Mouse (Mus musculus): ENCODE measurements around the gene Capzb. TPM values are rescaled to one million over a fixed set of nuclear protein-coding genes. Genes with fewer than 3 reads are reported as not detected.

Gene Capzb
- total and polyA plus RNA-seq, 2 experiments from 2014 or later, result 108 to 309 TPM

GRCm38 (mm10) chr4:139287122-139287863, 94.6 kb downstream of the Capzb start:
- Histone ChIP-seq H3K4me2 (ENCODE audit: low read depth, low read length, poor library complexity, severe bottlenecking) (no peak overlapping the region), H3K27me3 (ENCODE audit: insufficient read depth, low read length) (no peaks in the 10 kb centered on the region), H3K4me1 (ENCODE audit: insufficient read depth, low read length) (no peaks in the 10 kb centered on the region), H3K36me3 (ENCODE audit: insufficient read depth, low read length) (peaks cover 45% of the 10 kb centered on the region), H3K27ac (ENCODE audit: low read depth, low read length) (no peak overlapping the region), H3K9me3 (ENCODE audit: low read length) (no peaks in the 10 kb centered on the region), H3K4me3 (ENCODE audit: low read depth, low read length) (no peak overlapping the region), H3K9ac (replicated peaks; ENCODE audit: low read length, poor library complexity, severe bottlenecking) (no peak overlapping the region)
- DNase-seq (ENCODE audit: low spot score), result peak; percentile 45
- WGBS, result 87% methylated on average over 18 of the region's 18 CpGs
- ATAC-seq (ENCODE audit: low FRiP score), result no peak; the same call in 1 of the 2 replicates
- peak; percentile 93 for TF ChIP-seq CTCF (IDR thresholded peaks at IDR 0.05)

- Histone ChIP-seq H3K4me1 (ENCODE audit: insufficient read depth, low read length) (no peaks in the 10 kb centered on the region), H3K9ac (replicated peaks; ENCODE audit: low read length, poor library complexity, severe bottlenecking) (no peak overlapping the region), H3K4me3 (ENCODE audit: low read depth, low read length) (no peak overlapping the region), H3K36me3 (ENCODE audit: insufficient read depth, low read length) (peaks cover 46% of the 10 kb centered on the region), H3K27ac (ENCODE audit: low read depth, low read length) (no peak overlapping the region), H3K27me3 (ENCODE audit: insufficient read depth, low read length) (no peaks in the 10 kb centered on the region), H3K9me3 (ENCODE audit: low read length) (no peaks in the 10 kb centered on the region), H3K4me2 (ENCODE audit: low read depth, low read length, poor library complexity, severe bottlenecking) (no peak overlapping the region)
- WGBS, result 66% methylated on average over 10 of the region's 10 CpGs
- ATAC-seq (ENCODE audit: low FRiP score), result no peak; the same call in 1 of the 2 replicates
- DNase-seq (ENCODE audit: low spot score), result peak; percentile 62
- TF ChIP-seq CTCF (IDR thresholded peaks at IDR 0.05), result peak; percentile 72
These were observed 96.3 kb downstream of the Capzb start for GRCm38 (mm10) chr4:139289017-139289416.

- H3K4me1 ChIP-seq (ENCODE audit: insufficient read depth, low read length), result no peaks in the 10 kb centered on the region
- no peak overlapping the region for H3K9ac ChIP-seq (replicated peaks; ENCODE audit: low read length, poor library complexity, severe bottlenecking)
- no peaks in the 10 kb centered on the region for H3K9me3 ChIP-seq (ENCODE audit: low read length)
- DNase-seq (ENCODE audit: low spot score) (no peak), ATAC-seq (ENCODE audit: low FRiP score) (no peak)
- H3K36me3 ChIP-seq (ENCODE audit: insufficient read depth, low read length), result peaks cover 36% of the 10 kb centered on the region
- H3K27ac ChIP-seq (ENCODE audit: low read depth, low read length), result no peak overlapping the region
- 89% methylated on average over 16 of the region's 16 CpGs for WGBS
- no peaks in the 10 kb centered on the region for H3K27me3 ChIP-seq (ENCODE audit: insufficient read depth, low read length)
- TF ChIP-seq CTCF (IDR thresholded peaks at IDR 0.05), result no peak
- H3K4me2 ChIP-seq (ENCODE audit: low read depth, low read length, poor library complexity, severe bottlenecking), result no peak overlapping the region
- no peak overlapping the region for H3K4me3 ChIP-seq (ENCODE audit: low read depth, low read length)
These were observed 98.4 kb downstream of the Capzb start for GRCm38 (mm10) chr4:139291099-139291498.

GRCm38 (mm10) chr4:139292038-139292437, 99.3 kb downstream of the Capzb start:
- Histone ChIP-seq H3K4me2 (ENCODE audit: low read depth, low read length, poor library complexity, severe bottlenecking) (no peak overlapping the region), H3K27ac (ENCODE audit: low read depth, low read length) (no peak overlapping the region), H3K36me3 (ENCODE audit: insufficient read depth, low read length) (peaks cover 39% of the 10 kb centered on the region), H3K4me1 (ENCODE audit: insufficient read depth, low read length) (no peaks in the 10 kb centered on the region), H3K4me3 (ENCODE audit: low read depth, low read length) (no peak overlapping the region), H3K27me3 (ENCODE audit: insufficient read depth, low read length) (no peaks in the 10 kb centered on the region), H3K9me3 (ENCODE audit: low read length) (no peaks in the 10 kb centered on the region), H3K9ac (replicated peaks; ENCODE audit: low read length, poor library complexity, severe bottlenecking) (no peak overlapping the region)
- DNase-seq (ENCODE audit: low spot score) (no peak), ATAC-seq (ENCODE audit: low FRiP score) (no peak)
- WGBS, result 94% methylated on average over 5 of the region's 5 CpGs
- no peak for TF ChIP-seq CTCF (IDR thresholded peaks at IDR 0.05)

GRCm38 (mm10) chr4:139297566-139297965, 104.9 kb downstream of the Capzb start:
- no peak for TF ChIP-seq CTCF (IDR thresholded peaks at IDR 0.05)
- no peak for ATAC-seq (ENCODE audit: low FRiP score)
- H3K4me1 ChIP-seq (ENCODE audit: insufficient read depth, low read length), result no peaks in the 10 kb centered on the region
- no peak overlapping the region for H3K4me2 ChIP-seq (ENCODE audit: low read depth, low read length, poor library complexity, severe bottlenecking)
- peak; percentile 47 for DNase-seq (ENCODE audit: low spot score)
- no peaks in the 10 kb centered on the region for H3K27me3 ChIP-seq (ENCODE audit: insufficient read depth, low read length)
- 87% methylated on average over 4 of the region's 4 CpGs for WGBS
- no peak overlapping the region for H3K9ac ChIP-seq (replicated peaks; ENCODE audit: low read length, poor library complexity, severe bottlenecking)
- H3K4me3 ChIP-seq (ENCODE audit: low read depth, low read length), result no peak overlapping the region
- H3K9me3 ChIP-seq (ENCODE audit: low read length), result no peaks in the 10 kb centered on the region
- no peak overlapping the region for H3K27ac ChIP-seq (ENCODE audit: low read depth, low read length)
- peaks cover 44% of the 10 kb centered on the region for H3K36me3 ChIP-seq (ENCODE audit: insufficient read depth, low read length)

GRCm38 (mm10) chr4:139298671-139299366, 106.1 kb downstream of the Capzb start:
- ATAC-seq (ENCODE audit: low FRiP score) (no peak), DNase-seq (ENCODE audit: low spot score) (peak; percentile 51)
- Histone ChIP-seq H3K36me3 (ENCODE audit: insufficient read depth, low read length) (peaks cover 46% of the 10 kb centered on the region), H3K4me2 (ENCODE audit: low read depth, low read length, poor library complexity, severe bottlenecking) (no peak overlapping the region), H3K27ac (ENCODE audit: low read depth, low read length) (no peak overlapping the region), H3K4me1 (ENCODE audit: insufficient read depth, low read length) (no peaks in the 10 kb centered on the region), H3K9me3 (ENCODE audit: low read length) (no peaks in the 10 kb centered on the region), H3K9ac (replicated peaks; ENCODE audit: low read length, poor library complexity, severe bottlenecking) (no peak overlapping the region), H3K4me3 (ENCODE audit: low read depth, low read length) (no peak overlapping the region), H3K27me3 (ENCODE audit: insufficient read depth, low read length) (no peaks in the 10 kb centered on the region)
- WGBS, result 83% methylated on average over 12 of the region's 12 CpGs
- no peak for TF ChIP-seq CTCF (IDR thresholded peaks at IDR 0.05)

All from midbrain, postnatal 0 days (tissue).